Mouse (Mus musculus): ENCODE data around the gene Mov10.

DNA sequence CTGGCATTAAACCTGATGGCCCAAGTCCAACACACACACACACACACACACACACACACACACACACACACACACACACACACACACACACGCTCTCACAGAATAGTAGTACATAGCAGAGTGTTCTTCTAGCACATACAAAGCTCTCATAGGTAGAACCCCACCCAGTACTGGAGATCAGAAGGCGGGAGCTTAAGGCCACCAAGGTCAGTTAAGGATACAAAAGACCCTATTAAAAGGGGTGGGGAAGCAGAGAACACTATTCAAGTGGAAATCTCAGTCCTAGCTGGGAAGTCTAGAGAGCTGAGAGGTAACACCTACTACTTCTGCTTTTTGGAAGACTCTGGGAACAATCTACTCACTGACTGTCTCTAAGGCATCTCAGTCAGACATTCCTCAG, 3.0 kb downstream of the Mov10 start:
- no peak for TF ChIP-seq CTCF (IDR thresholded peaks at IDR 0.05; ENCODE audit: extremely low read depth, insufficient read length, insufficient replicate concordance, low read depth, low read length)
- TF ChIP-seq POLR2A (IDR thresholded peaks at IDR 0.05; ENCODE audit: low read depth, low read length), result no peak
